Mouse (Mus musculus) lung, postnatal 0 days (tissue): ENCODE measurements around the gene Sfmbt1.
A peak's percentile ranks its signal among the peaks of the same experiment; 100 is the strongest.

ENCODE experiments used
- CTCF ChIP-seq: IDR thresholded peaks from 2 replicates; pipeline ENCODE4 v1.5.1; 2016; ENCODE audit warnings: antibody characterized with exemption, mild to moderate bottlenecking
- EP300 ChIP-seq: IDR thresholded peaks from 2 replicates; pipeline ENCODE4 v1.6.1; 2016; ENCODE audit warnings: antibody characterized with exemption, mild to moderate bottlenecking, control low read depth

GRCm38 (mm10) chr14:30824456-30824995 is 109.9 kb downstream of the Sfmbt1 start:
- no peak for TF ChIP-seq CTCF
- TF ChIP-seq EP300: peak; percentile 62
